ENCODE assay signal across 8 mouse cellular contexts in genomic region chr7:101971721-101972120, GRCm38 (mm10). TPM values are rescaled to one million over a fixed set of nuclear protein-coding genes. Genes with fewer than 3 reads are reported as not detected.
A peak's percentile ranks its signal among the peaks of the same experiment; 100 is the strongest.
DNase-seq lines count a peak whose midpoint lies in the region; ATAC-seq and TF ChIP-seq lines count a peak whose summit lies in the region.

No protein-coding gene starts in this region.

- H3K4me1 ChIP-seq in kidney, postnatal 0 days (replicated peaks; ENCODE audit: insufficient read depth, low read length) = peaks cover 28% of the 10 kb centered on the region
- H3K4me1 ChIP-seq in brown adipose tissue, adult 24 weeks (ENCODE audit: control insufficient read depth, insufficient read depth, insufficient read length, low read length) = peaks cover 22% of the 10 kb centered on the region
- peaks cover 33% of the 10 kb centered on the region for H3K4me1 ChIP-seq in intestine, embryonic 14.5 days (replicated peaks; ENCODE audit: control insufficient read depth, insufficient read depth, low read length)

- no peak for DNase-seq in kidney, postnatal 0 days (ENCODE audit: low spot score)
- no peak for DNase-seq in kidney, adult 8-10 months
- no peak for DNase-seq in intestine, embryonic 14.5 days (ENCODE audit: low spot score)
- peak; percentile 30 for DNase-seq in naive thymus-derived CD4-positive, alpha-beta T cell, adult 2 months (ENCODE audit: low read depth)
- DNase-seq in cerebellum, adult 9-11 months = no peak
- DNase-seq in adrenal gland, adult 18-20 months (ENCODE audit: low spot score in 2 of 2) = no peak
- no peak for DNase-seq in layer of hippocampus, postnatal 25 days (ENCODE audit: extremely low spot score in 1 of 2, low spot score in 1 of 2)

- H3K36me3 ChIP-seq in kidney, postnatal 0 days (ENCODE audit: insufficient read depth, low read length) = no peaks in the 10 kb centered on the region
- H3K36me3 ChIP-seq in intestine, embryonic 14.5 days (ENCODE audit: control insufficient read depth, insufficient read depth, low read length) = no peaks in the 10 kb centered on the region

- TF ChIP-seq CTCF in kidney, postnatal 0 days (IDR thresholded peaks at IDR 0.05; ENCODE audit: low read depth) = no peak

- peak overlapping the region; percentile 86 for H3K4me2 ChIP-seq in kidney, postnatal 0 days (ENCODE audit: low read length)
- peak overlapping the region; percentile 82 for H3K4me2 ChIP-seq in intestine, embryonic 14.5 days (ENCODE audit: low read length)

- WGBS in kidney, postnatal 0 days = 30% methylated on average over 2 of the region's 2 CpGs
- 50% methylated on average over 2 of the region's 2 CpGs for WGBS in intestine, embryonic 14.5 days

- H3K27me3 ChIP-seq in kidney, postnatal 0 days (ENCODE audit: insufficient read depth, low read length) = no peaks in the 10 kb centered on the region
- no peaks in the 10 kb centered on the region for H3K27me3 ChIP-seq in intestine, embryonic 14.5 days (replicated peaks; ENCODE audit: control insufficient read depth, insufficient read depth, low read length)

- peak overlapping the region; percentile 89; the same call in 1 of the 2 replicates for H3K9ac ChIP-seq in kidney, postnatal 0 days (ENCODE audit: low read depth, low read length)
- H3K9ac ChIP-seq in intestine, embryonic 14.5 days (ENCODE audit: low read length) = peak overlapping the region; percentile 82

- ATAC-seq in kidney, postnatal 0 days (replicated peaks; ENCODE audit: low FRiP score, low read depth) = no peak
- no peak for ATAC-seq in intestine, embryonic 14.5 days (replicated peaks; ENCODE audit: low FRiP score, low TSS enrichment, low read depth)

- H3K9me3 ChIP-seq in kidney, postnatal 0 days (replicated peaks; ENCODE audit: low read length) = no peaks in the 10 kb centered on the region
- H3K9me3 ChIP-seq in intestine, embryonic 14.5 days (ENCODE audit: control insufficient read depth, low read length) = no peaks in the 10 kb centered on the region

- H3K4me3 ChIP-seq in kidney, postnatal 0 days (replicated peaks; ENCODE audit: low read depth, low read length) = peak overlapping the region; percentile 84
- peak overlapping the region; percentile 92 for H3K4me3 ChIP-seq in brown adipose tissue, adult 24 weeks (ENCODE audit: insufficient read depth, low read depth, low read length)
- peak overlapping the region; percentile 77 for H3K4me3 ChIP-seq in intestine, embryonic 14.5 days (ENCODE audit: low read depth, low read length)

- H3K27ac ChIP-seq in kidney, postnatal 0 days = peak overlapping the region; percentile 100
- peak overlapping the region; percentile 96 for H3K27ac ChIP-seq in brown adipose tissue, adult 24 weeks (replicated peaks; ENCODE audit: low read depth, low read length)
- peak overlapping the region; percentile 100 for H3K27ac ChIP-seq in intestine, embryonic 14.5 days (ENCODE audit: low read depth)

RNA-seq across cellular contexts. Expression of gene Numa1, which starts 37.8 kb away (rescaled TPM):
- 41.7 and 45.9 TPM in 2 replicates for polyA plus RNA-seq in kidney, postnatal 0 days (2015; fragmentation: Nextera tagmentation; extraction: Ambion mirVana)
- 55.8 and 74.0 TPM in 2 replicates for polyA plus RNA-seq in brown adipose tissue, adult 24 weeks (2012; ENCODE audit: insufficient read depth, insufficient read length, missing spikeins)
- 99.6 and 101 TPM in 2 replicates for polyA plus RNA-seq in intestine, embryonic 14.5 days (2014; fragmentation: Nextera tagmentation; extraction: Ambion mirVana)
- total RNA-seq in adrenal gland, adult 18-20 months (2021) = 100 to 1,000 TPM; 141 to 160 TPM
- total RNA-seq in layer of hippocampus, postnatal 25 days (2021) = 10 to 100 TPM; 89.0 to 98.9 TPM

RNA-seq across cellular contexts. Expression of gene Lrrc51, which starts 38.0 kb away (rescaled TPM):
- 9.6 and 11.4 TPM in 2 replicates for polyA plus RNA-seq in kidney, postnatal 0 days (2015; fragmentation: Nextera tagmentation; extraction: Ambion mirVana)
- polyA plus RNA-seq in brown adipose tissue, adult 24 weeks (2012; ENCODE audit: insufficient read depth, insufficient read length, missing spikeins) = 9.6 and 25.0 TPM in 2 replicates
- polyA plus RNA-seq in intestine, embryonic 14.5 days (2014; fragmentation: Nextera tagmentation; extraction: Ambion mirVana) = 6.8 and 10.1 TPM in 2 replicates
- total RNA-seq in adrenal gland, adult 18-20 months (2021) = 10 to 100 TPM; 12.2 to 13.9 TPM
- 1 to 10 TPM; 6.0 to 6.8 TPM for total RNA-seq in layer of hippocampus, postnatal 25 days (2021)

RNA-seq across cellular contexts. Expression of gene Il18bp, which starts 46.8 kb away (rescaled TPM):
- 2.0 and 2.1 TPM in 2 replicates for polyA plus RNA-seq in kidney, postnatal 0 days (2015; fragmentation: Nextera tagmentation; extraction: Ambion mirVana)
- polyA plus RNA-seq in brown adipose tissue, adult 24 weeks (2012; ENCODE audit: insufficient read depth, insufficient read length, missing spikeins) = 9.8 and 12.0 TPM in 2 replicates
- polyA plus RNA-seq in intestine, embryonic 14.5 days (2014; fragmentation: Nextera tagmentation; extraction: Ambion mirVana) = 2.7 and 2.8 TPM in 2 replicates
- 10 to 100 TPM in 1 of 2 experiments, 1 to 10 TPM in 1; 8.4 to 12.5 TPM for total RNA-seq in adrenal gland, adult 18-20 months (2021)
- total RNA-seq in layer of hippocampus, postnatal 25 days (2021) = 1 to 10 TPM; 4.0 to 9.1 TPM
